Mouse (Mus musculus): ENCODE measurements at regions not wholly inside any gene's neighbourhood (a gene's known extent, or its start where the extent isn't known, plus 50 kb on each side); places are given as distances from the start of the nearest gene placed in this dataset.

GRCm38 (mm10) chr15:64511176-64511575 lies 306.3 kb upstream of the Gm21798 start:
- Histone ChIP-seq H3K9ac (ENCODE audit: insufficient read depth, low read depth, low read length, poor library complexity, severe bottlenecking) (no peak overlapping the region), H3K36me3 (ENCODE audit: control insufficient read depth, insufficient read depth, low read length, poor library complexity, severe bottlenecking) (no peaks in the 10 kb centered on the region), H3K27ac (ENCODE audit: insufficient read depth, low read depth, low read length, poor library complexity, severe bottlenecking) (no peak overlapping the region), H3K4me3 (ENCODE audit: insufficient read depth in 1 of 2, low read depth in 1 of 2, low read length in 2 of 2, poor library complexity in 1 of 2, severe bottlenecking in 1 of 2) (no peak overlapping the region), H3K4me1 (ENCODE audit: control insufficient read depth in 2 of 2, insufficient read depth in 2 of 2, low read length in 2 of 2, poor library complexity in 1 of 2) (no peaks in the 10 kb centered on the region), H3K9me3 (ENCODE audit: control insufficient read depth, insufficient read depth, low read depth, low read length) (no peaks in the 10 kb centered on the region)
- no peak for DNase-seq (ENCODE audit: low read depth, low spot score)
- TF ChIP-seq MAFK (IDR thresholded peaks at IDR 0.05; ENCODE audit: insufficient read depth, low read depth, low read length) (no peak), CHD2 (IDR thresholded peaks at IDR 0.05; ENCODE audit: low read depth, low read length) (no peak), ZNF384 (IDR thresholded peaks at IDR 0.05; ENCODE audit: low read depth, low read length) (no peak), ZC3H11A (IDR thresholded peaks at IDR 0.05; ENCODE audit: borderline replicate concordance, low read depth, low read length) (no peak), HCFC1 (IDR thresholded peaks at IDR 0.05; ENCODE audit: borderline replicate concordance, insufficient read depth, low read length) (no peak)
- in situ Hi-C loops (cut with MboI; ENCODE audit: low sequenced_read_pairs in 2 of 2, unreplicated experiment in 2 of 2) = no loop called here

- Histone ChIP-seq H3K9me3 (ENCODE audit: control insufficient read depth, insufficient read depth, low read depth, low read length) (no peaks in the 10 kb centered on the region), H3K4me1 (ENCODE audit: control insufficient read depth in 2 of 2, insufficient read depth in 2 of 2, low read length in 2 of 2, poor library complexity in 1 of 2) (no peaks in the 10 kb centered on the region), H3K4me3 (ENCODE audit: insufficient read depth in 1 of 2, low read depth in 1 of 2, low read length in 2 of 2, poor library complexity in 1 of 2, severe bottlenecking in 1 of 2) (no peak overlapping the region), H3K36me3 (ENCODE audit: control insufficient read depth, insufficient read depth, low read length, poor library complexity, severe bottlenecking) (no peaks in the 10 kb centered on the region), H3K9ac (ENCODE audit: insufficient read depth, low read depth, low read length, poor library complexity, severe bottlenecking) (no peak overlapping the region), H3K27ac (ENCODE audit: insufficient read depth, low read depth, low read length, poor library complexity, severe bottlenecking) (no peak overlapping the region)
- in situ Hi-C loops (cut with MboI; ENCODE audit: low sequenced_read_pairs in 2 of 2, unreplicated experiment in 2 of 2) = no loop called here
- DNase-seq (ENCODE audit: low read depth, low spot score) = no peak
- no peak for TF ChIP-seq MAFK (IDR thresholded peaks at IDR 0.05; ENCODE audit: insufficient read depth, low read depth, low read length)
- no peak for TF ChIP-seq ZC3H11A (IDR thresholded peaks at IDR 0.05; ENCODE audit: borderline replicate concordance, low read depth, low read length)
- TF ChIP-seq HCFC1 (IDR thresholded peaks at IDR 0.05; ENCODE audit: borderline replicate concordance, insufficient read depth, low read length) = no peak
- TF ChIP-seq ZNF384 (IDR thresholded peaks at IDR 0.05; ENCODE audit: low read depth, low read length) = no peak
Measured at GRCm38 (mm10) chr15:64512615-64513014, 304.9 kb upstream of the Gm21798 start.

GRCm38 (mm10) chr15:64513501-64514097 lies 303.9 kb upstream of the Gm21798 start:
- in situ Hi-C loops (cut with MboI; ENCODE audit: low sequenced_read_pairs in 2 of 2, unreplicated experiment in 2 of 2) = no loop called here
- no peak for TF ChIP-seq ZC3H11A (IDR thresholded peaks at IDR 0.05; ENCODE audit: borderline replicate concordance, low read depth, low read length)
- TF ChIP-seq CHD2 (IDR thresholded peaks at IDR 0.05; ENCODE audit: low read depth, low read length) = no peak
- TF ChIP-seq ZNF384 (IDR thresholded peaks at IDR 0.05; ENCODE audit: low read depth, low read length) = no peak
- TF ChIP-seq HCFC1 (IDR thresholded peaks at IDR 0.05; ENCODE audit: borderline replicate concordance, insufficient read depth, low read length) = no peak
- no peak for TF ChIP-seq MAFK (IDR thresholded peaks at IDR 0.05; ENCODE audit: insufficient read depth, low read depth, low read length)

GRCm38 (mm10) chr15:64515179-64515578 lies 302.3 kb upstream of the Gm21798 start:
- H3K9me3 ChIP-seq (ENCODE audit: control insufficient read depth, insufficient read depth, low read depth, low read length) = no peaks in the 10 kb centered on the region
- in situ Hi-C loops (cut with MboI; ENCODE audit: low sequenced_read_pairs in 2 of 2, unreplicated experiment in 2 of 2) = no loop called here

More at GRCm38 (mm10) chr15:64513501-64514097, 303.9 kb upstream of the Gm21798 start:
- H3K9ac ChIP-seq (ENCODE audit: insufficient read depth, low read depth, low read length, poor library complexity, severe bottlenecking) = no peak overlapping the region
- no peaks in the 10 kb centered on the region for H3K4me1 ChIP-seq (ENCODE audit: control insufficient read depth in 2 of 2, insufficient read depth in 2 of 2, low read length in 2 of 2, poor library complexity in 1 of 2)
- no peak overlapping the region for H3K4me3 ChIP-seq (ENCODE audit: insufficient read depth in 1 of 2, low read depth in 1 of 2, low read length in 2 of 2, poor library complexity in 1 of 2, severe bottlenecking in 1 of 2)
- H3K36me3 ChIP-seq (ENCODE audit: control insufficient read depth, insufficient read depth, low read length, poor library complexity, severe bottlenecking) = no peaks in the 10 kb centered on the region
- DNase-seq (ENCODE audit: low read depth, low spot score) = no peak
- H3K9me3 ChIP-seq (ENCODE audit: control insufficient read depth, insufficient read depth, low read depth, low read length) = no peaks in the 10 kb centered on the region
- H3K27ac ChIP-seq (ENCODE audit: insufficient read depth, low read depth, low read length, poor library complexity, severe bottlenecking) = no peak overlapping the region

More at GRCm38 (mm10) chr15:64515179-64515578, 302.3 kb upstream of the Gm21798 start:
- Histone ChIP-seq H3K4me3 (ENCODE audit: insufficient read depth in 1 of 2, low read depth in 1 of 2, low read length in 2 of 2, poor library complexity in 1 of 2, severe bottlenecking in 1 of 2) (no peak overlapping the region), H3K4me1 (ENCODE audit: control insufficient read depth in 2 of 2, insufficient read depth in 2 of 2, low read length in 2 of 2, poor library complexity in 1 of 2) (no peaks in the 10 kb centered on the region), H3K9ac (ENCODE audit: insufficient read depth, low read depth, low read length, poor library complexity, severe bottlenecking) (no peak overlapping the region), H3K27ac (ENCODE audit: insufficient read depth, low read depth, low read length, poor library complexity, severe bottlenecking) (no peak overlapping the region), H3K36me3 (ENCODE audit: control insufficient read depth, insufficient read depth, low read length, poor library complexity, severe bottlenecking) (no peaks in the 10 kb centered on the region)
- DNase-seq (ENCODE audit: low read depth, low spot score) = no peak
- TF ChIP-seq CHD2 (IDR thresholded peaks at IDR 0.05; ENCODE audit: low read depth, low read length) (no peak), ZNF384 (IDR thresholded peaks at IDR 0.05; ENCODE audit: low read depth, low read length) (no peak), ZC3H11A (IDR thresholded peaks at IDR 0.05; ENCODE audit: borderline replicate concordance, low read depth, low read length) (no peak), MAFK (IDR thresholded peaks at IDR 0.05; ENCODE audit: insufficient read depth, low read depth, low read length) (no peak)
